Mouse (Mus musculus): ENCODE measurements around the gene Ap3d1. TPM values are rescaled to one million over a fixed set of nuclear protein-coding genes. Genes with fewer than 3 reads are reported as not detected.

Gene Ap3d1
- polyA plus RNA-seq, 1 experiment, result 96.3 TPM

DNA sequence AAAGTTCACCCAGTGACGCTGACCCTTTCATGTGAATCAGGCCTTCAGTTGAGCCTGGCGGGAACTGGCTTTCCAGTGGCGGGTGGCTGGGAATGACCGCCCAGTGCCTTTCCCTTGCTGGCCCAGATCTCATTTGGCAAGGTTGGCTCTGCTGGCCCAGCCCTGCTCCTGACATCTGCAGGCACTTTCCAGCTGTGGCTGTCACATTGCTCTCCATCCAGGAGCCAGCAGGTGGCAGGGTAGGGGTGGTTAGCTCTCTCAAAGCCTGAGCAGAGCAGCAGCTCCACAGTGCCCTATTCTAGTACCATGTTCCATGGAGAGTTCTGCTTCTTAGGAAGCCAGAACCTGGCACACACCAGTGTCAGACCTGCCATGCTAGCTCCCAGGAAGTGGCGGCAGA is 15.7 kb upstream of the Ap3d1 start:
- peak; percentile 49 for DNase-seq (ENCODE audit: low spot score)

DNA sequence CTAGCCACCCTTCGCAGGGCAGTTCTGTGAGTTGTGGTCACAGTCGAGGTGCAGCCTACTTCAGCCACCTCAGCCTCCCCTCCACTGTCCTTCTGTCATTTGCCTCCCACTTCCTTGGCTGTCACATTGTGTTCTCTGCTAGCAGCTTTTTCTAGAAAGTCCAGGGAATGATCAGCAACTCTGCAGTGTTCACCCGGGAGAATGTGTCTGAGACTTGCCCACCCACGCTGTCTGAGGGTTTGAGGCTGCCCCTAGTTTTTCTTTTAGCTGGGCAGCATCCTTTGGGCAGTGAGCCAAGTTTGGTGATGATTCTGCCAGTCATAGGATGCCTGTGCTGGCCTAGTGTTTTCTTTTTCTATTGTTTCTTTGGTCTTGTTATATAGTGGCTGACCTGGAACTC is 14.9 kb upstream of the Ap3d1 start:
- no peak for DNase-seq (ENCODE audit: low spot score)

DNA sequence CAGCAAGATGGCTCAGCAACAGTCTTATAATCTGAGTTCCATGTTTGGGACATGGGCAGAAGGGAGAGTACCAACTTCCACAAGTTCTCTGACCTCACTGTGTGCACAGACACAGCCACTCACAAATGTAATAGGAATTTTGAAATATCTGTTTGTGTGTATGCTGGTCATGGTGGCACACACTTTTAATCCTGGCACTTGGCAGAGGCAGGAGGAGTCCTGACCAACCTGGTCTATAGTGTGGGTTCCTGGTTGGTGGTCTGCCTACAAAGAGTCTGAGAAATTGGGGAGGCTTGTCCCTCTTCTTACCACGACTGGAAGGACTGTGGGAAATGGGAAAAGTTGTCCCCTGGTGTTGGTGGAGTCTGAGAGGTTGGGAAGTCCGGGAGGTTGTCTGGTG is 14.4 kb upstream of the Ap3d1 start:
- no peak for DNase-seq (ENCODE audit: low spot score)

DNA sequence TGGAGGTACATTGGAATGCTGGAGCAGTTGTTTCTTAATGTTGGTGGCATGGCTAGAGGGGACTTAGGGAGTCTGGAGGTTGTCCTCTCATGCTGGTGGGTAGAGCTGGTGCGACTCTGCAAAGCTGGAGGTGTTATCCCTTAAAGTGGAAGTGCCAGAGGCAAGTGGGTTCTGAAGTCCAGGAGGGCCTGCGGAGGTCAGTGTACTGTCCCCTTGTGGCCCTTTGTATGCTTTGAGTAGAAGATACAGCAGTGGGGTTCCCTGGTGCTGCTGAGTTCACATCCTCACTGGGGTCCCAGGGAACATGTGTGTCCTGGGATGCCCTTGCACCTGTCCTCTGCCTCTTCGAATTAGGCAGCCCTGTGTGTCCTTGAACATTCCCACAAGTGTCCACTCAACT is 14.0 kb upstream of the Ap3d1 start:
- no peak for DNase-seq (ENCODE audit: low spot score)

DNA sequence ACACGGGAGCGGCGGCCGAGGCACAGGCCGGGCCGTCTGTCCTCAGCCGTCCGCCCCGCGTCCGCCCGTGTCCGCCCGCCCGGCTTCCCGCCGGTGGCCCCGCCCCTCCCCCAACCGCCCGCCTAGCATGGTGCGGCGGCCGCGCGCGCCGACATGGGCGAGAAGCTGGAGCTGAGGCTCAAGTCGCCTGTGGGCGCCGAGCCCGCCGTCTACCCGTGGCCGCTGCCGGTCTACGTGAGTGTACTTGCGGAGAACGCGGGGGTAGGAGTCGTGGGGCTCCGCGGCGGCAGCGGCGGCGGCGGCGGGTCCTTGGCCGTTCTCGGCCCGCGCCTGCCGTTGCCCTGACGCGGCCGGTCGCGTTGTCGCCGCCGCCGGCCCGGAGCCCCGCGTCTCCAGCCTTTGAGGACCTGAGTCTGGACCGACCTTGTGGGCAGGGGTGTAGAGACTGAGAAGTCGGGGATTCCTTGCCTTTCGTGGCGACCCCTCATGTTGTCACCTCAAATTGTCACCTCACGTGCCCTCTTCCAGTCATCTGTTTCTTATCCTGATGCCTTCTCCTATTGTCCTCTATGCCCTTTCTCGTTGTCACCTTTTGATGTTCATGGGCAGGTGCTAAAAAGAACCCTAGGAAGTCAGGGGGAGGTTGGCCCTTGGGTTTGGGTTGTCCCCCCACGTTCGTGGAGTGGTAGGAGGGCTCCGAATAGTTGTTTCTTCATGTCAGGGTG is 13.4 kb upstream of the Ap3d1 start:
- no peak for DNase-seq (ENCODE audit: low spot score)

DNA sequence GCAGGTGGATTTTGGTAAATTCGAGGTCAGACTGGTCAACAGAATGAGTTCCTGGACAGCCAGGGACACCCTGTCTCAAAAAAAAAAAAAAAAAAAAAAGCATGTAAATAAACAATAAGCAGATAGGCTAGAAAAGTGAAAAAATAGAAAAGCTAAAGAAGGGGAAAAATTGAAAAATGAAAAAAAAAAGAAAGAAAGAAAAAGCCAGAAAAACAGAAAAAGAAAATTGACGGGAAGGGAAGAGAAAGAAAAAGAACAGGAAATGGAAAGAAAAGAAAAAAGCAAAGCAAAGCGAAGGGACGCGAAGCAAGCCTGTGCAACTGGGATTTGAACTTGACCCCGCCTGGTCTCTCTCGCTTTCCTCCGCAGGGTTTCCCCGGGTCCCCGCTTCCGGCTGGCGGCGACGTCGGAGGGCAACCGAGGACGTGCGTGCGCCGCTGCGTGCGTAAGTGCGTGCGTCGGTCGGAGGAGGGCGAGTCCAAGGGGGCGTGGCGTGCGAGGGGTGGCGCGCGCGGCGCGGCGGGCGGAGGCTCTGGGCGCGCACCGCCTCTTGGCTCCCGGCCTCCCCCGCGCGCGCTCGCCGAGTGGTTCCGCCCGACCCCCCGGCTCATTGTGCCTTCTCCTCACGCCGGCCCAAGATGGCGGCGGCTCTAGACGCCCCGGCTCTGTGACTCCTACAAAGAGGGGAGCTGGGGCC is 12.7 kb upstream of the Ap3d1 start, which contains the start of gene Dot1l:
TSS of gene Dot1l (plus strand) at position 613 of the 697 bp plus-strand sequence.
- peak; percentile 98 for DNase-seq (ENCODE audit: low spot score)

DNA sequence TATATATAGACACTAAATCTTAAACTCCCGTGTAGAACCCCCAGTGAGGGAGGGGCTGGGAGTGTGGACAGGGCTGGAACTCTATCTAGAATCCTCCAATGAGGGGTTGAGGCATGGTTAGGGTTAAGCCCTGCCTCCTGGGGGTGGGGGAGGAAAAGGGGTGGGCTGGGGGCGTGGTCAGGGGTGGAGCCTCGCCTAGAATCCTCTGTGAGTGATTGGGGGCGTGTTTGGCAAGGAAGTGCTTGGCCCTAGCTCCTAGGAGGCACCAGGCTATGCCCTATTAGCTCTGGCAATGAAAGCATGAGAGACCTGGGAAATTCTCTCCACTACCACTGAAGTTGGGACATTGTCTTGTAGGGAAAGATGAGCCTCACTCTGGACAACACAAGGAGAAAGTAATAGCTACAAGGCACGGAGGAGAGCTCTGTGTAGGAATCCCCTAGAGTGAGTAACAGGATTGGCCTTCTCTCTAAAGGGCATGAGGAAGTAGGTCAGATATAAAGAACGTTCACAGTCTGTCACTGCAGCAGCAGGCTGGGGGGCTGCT is 10.1 kb upstream of the Ap3d1 start:
- DNase-seq (ENCODE audit: low spot score), result no peak

DNA sequence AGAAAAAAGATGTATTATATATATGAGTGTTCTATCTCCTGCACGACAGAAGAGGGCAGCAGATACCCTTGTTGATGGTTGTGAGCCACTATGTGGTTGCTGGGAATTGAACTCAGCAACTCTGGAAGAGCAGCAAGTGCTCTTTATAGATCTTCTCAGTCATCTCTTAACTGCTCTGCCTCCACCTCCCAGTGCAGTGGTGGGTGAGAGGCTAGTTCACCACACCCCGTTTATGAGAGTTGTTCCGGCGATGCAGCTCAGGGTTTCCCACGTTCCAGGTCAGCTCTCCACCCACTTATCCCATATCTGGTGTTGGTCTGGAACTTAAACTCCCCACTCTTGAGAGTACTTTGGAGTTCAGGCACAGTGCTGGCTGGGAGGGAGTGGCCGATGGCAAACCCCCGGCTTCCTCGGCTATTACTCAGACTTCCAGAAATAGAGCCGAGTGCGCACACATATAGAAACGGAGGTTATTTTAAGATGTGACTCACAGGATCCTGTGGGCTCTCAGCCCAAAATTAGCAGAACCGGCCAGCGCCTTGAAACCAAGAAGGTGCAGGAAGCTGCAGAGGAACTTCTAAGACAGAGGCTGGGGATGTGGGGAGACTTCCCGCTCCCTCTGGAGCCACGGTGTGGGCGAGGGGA is 9.2 kb upstream of the Ap3d1 start:
- no peak for DNase-seq (ENCODE audit: low spot score)

DNA sequence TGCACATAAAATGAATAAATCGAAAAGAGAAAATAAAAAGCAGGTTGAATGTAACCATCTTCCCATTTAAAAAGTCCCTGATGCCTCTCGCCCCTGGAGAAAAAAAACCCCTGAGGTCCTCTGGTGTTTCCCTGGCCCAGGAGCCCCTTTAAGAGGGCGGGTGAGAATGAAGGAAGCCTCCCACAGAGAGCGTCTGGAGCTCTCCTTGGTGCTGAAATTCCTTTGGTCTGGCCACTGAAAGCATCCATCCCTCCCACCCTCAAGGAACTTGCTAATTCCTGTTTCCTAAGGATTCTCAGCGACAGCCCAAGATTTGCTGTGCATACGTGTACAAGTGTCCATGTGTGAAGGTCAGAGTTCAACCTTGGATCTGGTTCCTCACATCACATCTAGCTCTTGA is 6.5 kb upstream of the Ap3d1 start:
- no peak for DNase-seq (ENCODE audit: low spot score)

DNA sequence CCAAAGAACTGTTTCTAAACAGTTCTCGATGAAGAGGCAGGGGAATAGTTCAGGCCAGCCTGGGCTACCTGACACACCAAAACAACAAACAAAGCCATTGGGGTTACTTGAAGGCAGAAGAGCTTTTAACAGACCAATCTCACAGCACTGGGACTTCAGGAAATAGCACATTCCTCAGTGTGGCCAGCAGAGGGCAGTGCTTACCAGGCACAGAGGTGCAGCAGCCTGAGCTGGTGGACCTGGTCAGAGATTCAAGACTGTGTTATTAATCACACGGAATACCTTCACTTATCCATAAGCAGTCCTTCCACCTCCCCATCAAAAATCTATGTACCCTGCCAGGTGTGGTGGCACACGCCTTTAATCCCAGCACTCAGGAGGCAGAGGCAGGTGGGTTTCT is 5.3 kb upstream of the Ap3d1 start:
- DNase-seq (ENCODE audit: low spot score), result peak; percentile 64

DNA sequence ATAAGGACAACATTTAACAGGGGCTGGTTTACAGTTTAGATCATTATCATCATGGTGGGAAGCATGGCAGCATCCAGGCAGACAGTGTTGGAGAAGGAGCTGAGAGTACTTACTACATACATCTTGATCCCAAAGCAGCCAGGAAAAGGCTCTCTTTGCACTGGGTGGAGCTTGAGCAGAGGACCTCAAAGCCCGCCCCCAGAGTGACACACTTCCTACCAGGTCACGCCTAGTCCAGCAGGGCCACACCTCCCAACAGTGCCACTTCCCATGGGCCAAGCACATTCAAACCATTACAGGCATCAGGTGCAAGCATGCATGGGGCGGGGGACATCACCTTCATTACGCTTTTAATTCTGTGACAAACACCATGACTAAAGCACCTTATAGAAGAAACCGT is 2.2 kb upstream of the Ap3d1 start:
- no peak for DNase-seq (ENCODE audit: low spot score)

DNA sequence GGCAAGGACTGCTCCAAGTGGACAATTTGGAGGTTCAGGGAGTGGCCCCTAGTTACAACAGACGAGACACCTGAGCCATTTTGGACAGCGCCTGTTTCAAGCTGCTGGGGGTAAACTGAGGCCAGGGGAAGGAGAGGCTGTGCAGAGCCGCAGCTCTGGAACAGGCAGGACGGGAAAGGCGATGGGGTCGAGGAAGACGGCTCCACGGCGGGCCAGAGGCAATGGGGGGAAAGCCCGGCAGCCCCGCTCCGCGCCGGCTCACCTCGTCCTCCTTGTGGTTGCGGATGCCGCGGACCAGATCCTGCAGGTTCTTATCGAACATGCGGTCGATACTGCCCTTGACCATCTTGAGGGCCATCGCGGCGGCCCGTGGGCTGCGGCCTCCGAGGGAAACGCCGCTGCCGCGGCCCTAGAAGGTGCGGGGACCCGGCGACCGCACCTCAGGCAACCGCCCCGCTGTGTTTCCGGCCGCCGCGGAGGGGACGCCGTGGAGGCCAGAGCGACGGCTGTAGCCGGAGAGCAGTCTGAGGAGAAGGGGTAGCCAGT is 357 bp downstream of the Ap3d1 start:
- no peak for DNase-seq (ENCODE audit: low spot score)

DNA sequence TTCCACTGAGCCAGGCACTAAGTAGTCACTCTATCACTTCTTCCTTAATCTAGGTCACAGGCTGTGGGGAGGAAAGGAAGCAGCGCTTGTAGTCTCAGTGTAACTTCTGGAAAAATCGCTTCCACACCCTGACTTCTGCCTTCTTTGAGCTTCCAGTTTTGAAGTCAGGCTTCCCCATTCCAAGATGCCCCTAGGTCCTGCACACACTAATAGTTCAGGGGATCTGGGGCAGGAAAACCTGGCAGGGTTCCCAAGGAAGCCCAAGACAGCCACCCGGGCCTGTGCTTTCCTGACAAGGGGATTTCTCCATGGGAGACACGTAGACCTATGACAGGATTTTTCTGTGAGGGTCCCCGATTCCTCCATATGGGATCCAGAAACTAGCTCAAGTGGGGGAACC is 918 bp downstream of the Ap3d1 start:
- DNase-seq (ENCODE audit: low spot score), result no peak

DNA sequence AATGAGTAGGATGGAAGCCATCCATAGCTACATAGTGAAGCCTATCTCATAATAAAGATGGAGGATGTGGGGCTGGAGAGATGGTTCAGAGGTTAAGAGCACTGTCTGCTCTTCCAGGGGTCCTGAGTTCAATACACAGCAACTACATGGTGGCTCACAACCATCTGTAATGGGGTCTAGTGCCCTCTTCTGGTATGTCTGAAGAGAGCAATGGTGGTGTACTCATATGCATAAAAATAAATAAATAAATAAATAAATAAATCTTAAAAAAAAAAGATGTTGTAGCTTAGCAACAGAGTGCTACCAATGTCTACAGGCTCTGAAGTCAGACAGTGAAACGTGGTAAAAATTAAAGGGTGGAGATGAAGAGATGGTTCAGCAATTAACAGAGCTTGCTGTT is 3.4 kb downstream of the Ap3d1 start:
- no peak for DNase-seq (ENCODE audit: low spot score)

DNA sequence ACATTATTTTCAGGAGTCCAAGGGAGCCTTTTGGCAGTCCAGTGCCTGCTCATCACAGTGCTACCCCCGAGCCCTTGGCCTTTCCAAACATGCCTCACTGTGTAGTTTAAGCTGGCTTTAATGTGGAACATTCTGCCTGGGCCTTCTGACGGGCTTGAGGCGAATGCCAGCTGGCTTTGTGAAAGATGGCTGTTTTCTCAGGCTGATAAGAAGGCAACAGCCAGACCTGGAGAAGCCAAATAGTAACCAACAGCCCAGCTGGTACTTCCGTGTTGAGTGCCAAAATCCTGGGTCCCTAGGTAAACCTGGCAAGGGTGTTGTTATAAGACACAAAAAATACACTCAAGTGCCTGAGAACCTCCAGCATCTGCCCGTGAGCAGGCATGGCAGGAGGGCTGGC is 5.3 kb downstream of the Ap3d1 start:
- DNase-seq (ENCODE audit: low spot score), result no peak

DNA sequence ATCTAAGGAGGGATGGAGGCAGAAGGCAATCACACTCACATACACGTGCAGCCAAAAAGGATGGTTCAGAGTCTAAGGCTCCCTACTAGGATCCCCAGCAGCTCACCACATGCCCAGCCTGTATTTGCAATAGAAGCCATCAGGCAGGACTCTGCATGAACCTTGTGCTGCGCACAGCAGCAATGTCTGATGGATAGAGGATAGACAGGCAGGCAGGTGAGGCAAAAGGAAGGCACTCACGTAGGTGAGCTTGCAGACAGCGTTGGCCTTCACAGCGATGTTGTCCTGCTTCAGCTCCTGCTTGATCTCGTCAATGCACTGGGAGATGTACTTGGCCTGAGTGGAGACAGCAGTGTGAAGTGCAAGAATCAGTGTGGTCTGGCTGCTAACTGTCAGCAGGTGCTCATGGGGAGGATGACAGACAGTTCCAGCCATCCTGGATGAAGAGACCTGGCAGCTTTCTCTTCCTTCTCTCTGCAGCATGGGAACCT is 9.4 kb downstream of the Ap3d1 start:
- DNase-seq (ENCODE audit: low spot score), result no peak

DNA sequence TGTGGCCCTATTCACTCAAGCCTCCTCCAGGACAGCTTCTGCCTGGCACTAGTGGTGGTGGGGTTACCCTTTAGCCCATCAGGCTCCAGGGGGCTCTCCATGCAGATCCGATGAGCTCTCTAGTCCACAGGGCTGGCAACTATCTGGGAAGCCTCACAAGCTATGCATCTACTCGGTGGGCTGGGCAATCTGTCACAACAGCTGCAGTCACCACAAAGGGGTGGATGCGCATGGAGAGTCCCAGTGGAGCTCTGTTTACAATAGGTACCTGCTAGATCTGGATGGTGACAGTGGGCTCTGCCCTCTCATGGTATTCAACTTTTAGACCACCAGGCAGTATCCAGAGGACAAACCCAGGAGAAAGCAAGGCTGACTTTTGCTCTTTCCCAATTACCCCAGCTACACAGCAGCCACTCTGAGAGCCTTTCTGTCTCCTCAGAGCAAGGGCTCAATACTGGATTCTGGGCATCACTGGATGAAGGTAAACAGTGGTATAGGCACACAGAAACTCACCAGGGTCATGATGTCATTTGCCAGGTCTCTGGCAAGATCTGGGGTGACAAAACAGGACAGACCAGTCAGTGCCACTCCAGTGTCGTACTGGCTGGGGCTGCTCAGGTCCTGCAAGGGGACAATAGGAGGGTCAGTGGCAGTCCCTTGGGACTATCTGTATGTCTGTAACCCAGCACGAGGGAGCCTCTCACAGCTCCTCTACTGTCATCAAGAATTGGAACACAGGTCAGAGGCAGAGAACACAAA is 14.5 kb downstream of the Ap3d1 start:
- DNase-seq (ENCODE audit: low spot score), result no peak

DNA sequence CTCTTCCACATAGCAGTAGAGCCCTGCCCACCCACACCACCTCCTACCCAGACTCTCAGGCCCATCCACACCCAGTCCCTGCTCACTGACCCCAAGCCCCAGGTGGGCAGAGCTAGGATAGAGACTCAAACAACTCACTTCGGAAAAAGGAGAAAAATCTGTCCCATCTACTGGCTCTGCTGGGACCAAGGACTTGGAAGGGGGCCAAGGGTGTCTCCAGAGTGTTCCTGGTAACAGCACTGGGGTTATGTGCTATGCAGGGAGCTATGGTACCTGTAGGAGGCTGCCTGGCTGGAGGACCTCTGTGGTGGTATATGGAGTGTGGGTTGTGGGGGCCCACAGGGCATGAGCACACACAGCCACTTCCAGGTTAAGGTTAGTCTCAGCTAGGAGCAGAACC is 24.8 kb downstream of the Ap3d1 start:
- DNase-seq (ENCODE audit: low spot score), result no peak

DNA sequence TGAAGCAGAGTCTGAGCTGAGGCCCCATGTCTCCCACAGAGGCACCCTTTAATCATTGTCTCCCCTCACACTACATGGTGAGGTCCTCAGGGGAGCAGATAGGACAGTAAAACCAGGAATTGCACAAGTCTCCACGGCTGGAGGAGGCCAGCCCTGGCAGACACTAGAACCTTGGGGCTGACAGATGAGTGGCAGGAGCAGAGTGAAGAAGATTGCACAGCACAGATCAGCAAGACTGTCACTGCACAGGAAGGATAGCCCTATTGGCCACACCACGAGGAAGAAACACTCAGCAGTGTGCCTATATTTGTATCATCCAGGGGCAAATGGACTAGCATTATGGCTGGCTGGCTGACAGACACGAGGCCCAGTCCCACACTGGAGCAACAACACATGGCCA is 31.2 kb downstream of the Ap3d1 start:
- no peak for DNase-seq (ENCODE audit: low spot score)

DNA sequence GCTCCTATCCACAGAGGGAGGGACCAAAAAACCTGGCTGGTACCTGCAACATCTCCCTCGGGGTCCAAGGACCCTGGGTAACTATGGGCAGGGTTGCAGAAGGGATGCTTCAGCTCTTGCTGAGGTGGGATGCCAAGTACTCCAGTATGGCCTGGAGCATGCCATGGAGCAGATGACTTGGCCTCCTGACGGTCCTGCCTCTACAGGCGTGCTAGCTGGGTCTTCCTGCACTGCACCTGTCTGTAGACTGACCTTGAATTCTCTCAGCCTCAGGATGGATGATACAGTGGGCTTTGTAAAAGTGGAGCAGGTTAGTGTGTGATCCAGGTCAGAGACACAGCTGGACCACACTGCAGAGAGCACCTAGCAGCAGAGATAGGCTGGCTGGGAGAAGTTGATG is 36.6 kb downstream of the Ap3d1 start:
- DNase-seq (ENCODE audit: low spot score), result no peak

DNA sequence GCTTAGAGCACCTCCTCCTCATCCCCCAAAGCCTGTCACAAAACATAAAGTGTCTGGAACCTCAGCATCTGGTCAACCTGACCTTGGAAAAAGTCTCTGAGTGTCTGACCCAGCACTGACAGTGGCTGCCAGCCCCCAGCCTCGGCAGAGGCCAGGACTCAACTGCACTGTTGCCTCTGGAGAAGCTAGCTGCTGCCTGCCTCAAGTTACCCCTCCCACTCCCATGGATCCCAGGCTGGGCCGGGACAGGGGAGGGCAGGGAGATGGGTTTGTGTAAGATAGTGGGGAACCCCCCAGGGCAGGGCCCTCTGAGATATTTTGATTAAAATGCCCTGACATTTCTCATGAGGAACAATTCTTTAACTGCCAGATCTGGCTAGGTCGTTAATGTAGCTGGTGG is 37.0 kb downstream of the Ap3d1 start:
- no peak for DNase-seq (ENCODE audit: low spot score)

DNA sequence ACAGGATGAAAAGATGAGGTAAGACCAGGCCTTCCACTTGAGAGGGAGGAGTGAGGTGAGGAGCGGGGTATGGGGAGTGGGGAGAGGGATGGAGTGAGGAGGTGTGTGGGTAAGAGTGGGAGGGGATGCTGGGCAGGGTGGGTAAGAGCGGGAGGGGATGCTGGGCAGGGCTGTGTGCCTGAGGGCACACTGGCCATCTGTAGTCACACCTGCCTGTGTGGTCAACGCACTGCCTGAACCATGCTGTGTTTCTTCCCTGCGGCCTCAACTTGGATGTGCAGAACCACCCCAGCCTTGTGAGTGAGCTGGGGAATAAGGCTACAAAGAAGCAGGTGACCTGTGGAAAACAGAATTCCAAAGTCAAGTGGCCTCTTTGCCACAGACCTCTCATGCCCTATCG is 37.6 kb downstream of the Ap3d1 start:
- DNase-seq (ENCODE audit: low spot score), result no peak
